Mouse (Mus musculus) testis, adult 2 months (tissue): ENCODE measurements around the gene Syvn1.

ENCODE experiments used
- CTCF ChIP-seq: fragments of 200-500 bp; IDR thresholded peaks from 2 replicates; pipeline ENCODE4 v1.5.1; 2012; ENCODE audit warnings: low read depth, mild to moderate bottlenecking, inconsistent platforms, low read length, moderate library complexity; ENCODE audit not compliant: control insufficient read depth, insufficient read depth, insufficient replicate concordance
- POLR2A ChIP-seq: fragments of 200-500 bp; IDR thresholded peaks from 2 replicates; pipeline ENCODE4 v1.6.1; 2012; ENCODE audit warnings: low read depth, mild to moderate bottlenecking, inconsistent platforms, low read length, moderate library complexity; ENCODE audit not compliant: control insufficient read depth

GRCm38 (mm10) chr19:6018142-6019089 lies 28.0 kb upstream of the Syvn1 start:
- peak; percentile 85; the same call in 1 of the 2 replicates for TF ChIP-seq CTCF
- TF ChIP-seq POLR2A: no peak
